Mouse (Mus musculus) spleen, adult 18-20 months (tissue): ENCODE results near the gene Tcl1b2.
"Not testable (repeated sequence)": the region's sequence is repeated elsewhere in the genome, so short reads cannot be mapped to it uniquely, and the experiment has no call there.

ENCODE experiments used
- DNase-seq, 2 experiments: peaks; one replicate each; pipeline ENCODE4 v3.0.0; 2022; ENCODE audit warnings: mixed read lengths in 2 of 2

The Tcl1b2 gene

DNA sequence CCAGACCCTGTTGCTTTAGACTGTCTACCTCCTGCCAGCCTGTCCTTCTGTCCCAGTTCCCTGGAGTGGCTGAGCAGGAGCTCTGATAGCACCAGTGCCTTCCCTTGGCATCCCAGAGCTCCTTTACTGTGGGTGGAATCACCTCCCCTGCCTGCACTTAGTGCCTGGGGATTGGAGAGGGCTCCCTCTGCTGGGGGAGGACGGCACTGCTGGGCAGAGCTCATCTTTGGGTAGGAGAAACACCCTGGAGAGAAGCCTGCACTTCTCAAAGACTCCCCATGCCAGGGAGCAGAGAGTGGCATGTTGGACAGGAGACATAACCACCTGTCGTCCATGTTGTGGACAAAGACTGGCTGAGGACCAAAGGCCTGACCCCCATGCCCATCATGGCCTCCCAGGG is 28.5 kb downstream of the Tcl1b2 start:
- peak; percentile 9 to 57 for DNase-seq

- not testable (repeated sequence) for DNase-seq
Measured at GRCm38 (mm10) chr12:105176044-105176443, 30.2 kb downstream of the Tcl1b2 start, which contains the start of gene Tcl1b5. Gene Tcl1b5 (plus strand): TSS chr12:105176344.

- DNase-seq: not testable (repeated sequence)
Measured at GRCm38 (mm10) chr12:105181040-105181644, 35.3 kb downstream of the Tcl1b2 start.

GRCm38 (mm10) chr12:105188980-105189379 is 43.2 kb downstream of the Tcl1b2 start:
- not testable (repeated sequence) for DNase-seq

DNA sequence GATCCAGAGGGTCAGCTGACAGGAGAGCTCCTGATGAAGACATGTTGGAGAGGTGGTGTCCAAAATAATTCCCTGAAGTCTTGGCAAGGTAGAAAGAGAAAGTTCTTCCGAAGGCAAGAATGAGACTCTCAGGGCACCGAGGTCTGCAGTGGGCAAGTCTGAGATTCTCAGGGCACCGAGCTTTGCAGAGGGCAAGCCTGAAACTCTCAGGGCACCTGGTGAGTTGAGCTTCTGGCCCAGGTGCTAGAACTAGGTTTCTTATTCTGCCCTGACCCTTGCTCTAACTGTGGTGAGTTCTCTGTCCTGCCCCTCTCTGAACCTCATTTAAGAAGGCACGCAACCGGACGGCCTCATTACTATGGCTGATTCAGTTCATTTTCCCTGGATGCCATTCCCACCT is 44.9 kb downstream of the Tcl1b2 start, which contains the start of gene Tcl1b3:
Gene Tcl1b3, plus strand, starts transcription at position 301 of the 400 bp plus-strand sequence.
- not testable (repeated sequence) for DNase-seq

- not testable (repeated sequence) for DNase-seq
Measured at GRCm38 (mm10) chr12:105199684-105200497, 54.1 kb downstream of the Tcl1b2 start.

GRCm38 (mm10) chr12:105201657-105202056 is 55.8 kb downstream of the Tcl1b2 start, which contains the start of gene Tcl1b4:
Gene Tcl1b4 (plus strand): TSS chr12:105201957.
- not testable (repeated sequence) for DNase-seq
